Mouse (Mus musculus) gastrocnemius, adult 18-20 months (tissue): ENCODE results near the gene Rcan1. TPM values are rescaled to one million over a fixed set of nuclear protein-coding genes. Genes with fewer than 3 reads are reported as not detected.
A peak's percentile ranks its signal among the peaks of the same experiment; 100 is the strongest.

Experiments
- DNase-seq: peaks from one replicate; pipeline ENCODE4 v3.0.0; 2021; ENCODE audit warnings: low spot score
- total RNA-seq, 2 experiments: library from RNA; stranded (reverse); gene quantifications; 2 replicates each; pipeline ENCODE4 v1.2.3; 2021

Gene Rcan1
- total RNA-seq, 2 experiments from 2014 or later: 53.2 to 329 TPM

GRCm38 (mm10) chr16:92475093-92475860 is 4.6 kb upstream of the Rcan1 start:
- no peak for DNase-seq

DNA sequence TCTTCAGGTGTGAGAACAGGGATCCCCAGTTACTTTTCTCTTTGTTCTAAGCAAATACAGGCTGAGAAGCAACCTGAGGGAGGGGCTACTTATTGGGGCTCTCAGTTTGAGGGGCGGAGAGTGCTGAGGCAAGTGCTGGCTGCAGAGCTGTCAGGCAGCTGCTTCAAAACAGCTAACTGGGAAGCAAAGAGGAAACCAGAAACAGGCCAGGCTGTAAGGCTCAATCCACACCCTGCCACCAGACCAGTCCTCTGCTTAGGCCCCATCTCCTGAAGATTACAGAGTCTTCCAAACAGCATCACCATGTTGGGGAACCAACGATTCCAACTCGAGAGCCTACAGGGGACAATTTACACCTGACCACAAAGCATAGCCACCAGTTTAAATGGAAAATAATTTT is 2.2 kb upstream of the Rcan1 start:
- no peak for DNase-seq

DNA sequence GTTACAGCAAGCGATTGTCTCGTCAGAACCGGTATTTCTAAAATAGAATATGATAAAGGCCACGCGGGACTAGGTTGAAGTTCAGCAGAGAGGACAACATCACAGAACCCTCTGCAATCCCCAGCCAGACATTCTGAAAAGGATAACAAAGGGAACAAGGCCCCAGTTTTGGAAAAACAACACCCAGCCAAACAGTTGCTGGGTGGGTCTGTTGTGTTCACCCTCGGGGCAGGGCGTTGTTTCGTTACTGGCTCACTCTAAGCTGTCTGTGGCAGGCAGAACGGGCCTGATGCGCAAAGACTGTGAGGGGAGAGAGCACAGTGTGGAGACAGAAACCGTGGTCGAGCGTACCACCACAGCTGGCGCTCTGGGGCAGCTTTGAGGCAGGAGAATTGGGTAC is 2.2 kb downstream of the Rcan1 start:
- DNase-seq: peak; percentile 54

- no peak for DNase-seq
These were observed 3.6 kb downstream of the Rcan1 start for GRCm38 (mm10) chr16:92467041-92467440.

DNA sequence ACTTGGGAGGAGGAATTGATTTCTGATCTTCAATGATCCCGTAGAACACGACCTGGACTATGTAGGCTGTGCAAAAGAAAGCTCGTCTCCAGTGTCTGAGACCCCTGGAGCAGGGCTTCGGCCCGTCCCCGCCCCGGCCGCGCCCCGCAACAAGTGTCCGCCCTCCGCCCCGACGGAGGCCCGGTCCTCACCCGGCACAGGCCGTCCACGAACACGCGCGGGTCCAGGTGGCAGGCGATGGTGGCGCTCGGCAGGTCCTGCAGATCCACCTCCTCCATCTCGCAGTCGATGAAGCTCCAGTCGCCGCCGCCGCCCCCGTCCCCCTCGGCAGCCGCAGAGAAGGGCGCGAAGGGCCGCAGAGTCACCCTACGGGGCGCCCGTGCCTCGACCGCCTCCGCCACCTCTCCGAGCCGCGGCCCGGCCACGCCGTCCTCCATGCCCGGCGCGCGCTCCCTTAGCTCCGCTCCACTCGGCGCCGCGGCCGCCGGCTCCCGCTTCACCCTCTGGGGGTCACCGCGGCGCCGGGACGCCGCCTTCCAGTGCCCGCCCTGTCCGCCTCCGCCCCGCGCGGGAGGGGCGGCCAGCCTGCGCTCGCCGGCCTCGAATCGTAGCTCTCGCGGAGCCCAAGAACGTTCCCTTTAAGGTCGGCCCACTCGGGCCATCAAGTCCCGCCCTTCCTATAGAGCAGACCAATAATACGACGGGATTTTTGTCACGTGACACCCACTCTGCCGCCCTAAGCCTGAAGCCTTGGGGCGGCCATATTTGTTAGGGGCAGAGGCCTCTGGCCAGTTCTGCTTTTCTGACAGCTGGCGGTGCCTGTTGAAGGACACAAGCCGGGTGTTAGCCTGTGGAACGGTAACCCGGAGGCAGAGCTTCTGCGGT is 4.8 kb downstream of the Rcan1 start:
- peak; percentile 99 for DNase-seq

- no peak for DNase-seq
These were observed 5.4 kb downstream of the Rcan1 start for GRCm38 (mm10) chr16:92465226-92465625.

DNA sequence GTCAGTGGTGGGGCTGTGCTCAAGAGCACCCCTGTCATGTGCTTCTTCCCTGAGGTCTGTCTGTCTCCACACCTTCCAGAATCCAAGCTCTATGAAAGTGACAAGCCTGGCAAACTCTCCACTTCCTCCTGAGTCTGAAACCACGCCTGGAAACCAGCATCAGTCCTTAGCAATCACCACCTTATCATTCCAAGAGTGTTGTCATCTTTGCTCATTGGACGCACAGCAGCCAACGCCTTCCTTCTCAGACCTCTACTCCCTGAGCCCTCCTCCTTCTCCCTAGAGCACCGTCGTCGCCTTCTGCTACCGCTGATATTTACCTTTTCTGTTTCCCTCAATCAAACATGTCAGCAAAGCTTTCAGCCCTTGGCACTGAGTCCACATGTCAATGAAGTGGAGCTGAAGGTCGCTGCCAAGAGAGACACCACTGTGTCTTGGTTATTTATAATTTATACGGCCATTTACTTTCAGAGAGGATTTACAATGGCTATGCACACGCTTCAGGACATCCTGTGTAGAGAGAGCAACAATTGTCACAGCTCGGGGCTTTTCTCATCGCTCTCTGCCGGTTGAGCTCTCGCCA is 6.2 kb downstream of the Rcan1 start:
- no peak for DNase-seq

- no peak for DNase-seq
These were observed 9.3 kb downstream of the Rcan1 start for GRCm38 (mm10) chr16:92461412-92461811.

- peak; percentile 78 for DNase-seq
These were observed 13.1 kb downstream of the Rcan1 start for GRCm38 (mm10) chr16:92457594-92457993.

- no peak for DNase-seq
These were observed 14.7 kb downstream of the Rcan1 start for GRCm38 (mm10) chr16:92455969-92456368.

- DNase-seq: no peak
These were observed 15.2 kb downstream of the Rcan1 start for GRCm38 (mm10) chr16:92455488-92455887.

DNA sequence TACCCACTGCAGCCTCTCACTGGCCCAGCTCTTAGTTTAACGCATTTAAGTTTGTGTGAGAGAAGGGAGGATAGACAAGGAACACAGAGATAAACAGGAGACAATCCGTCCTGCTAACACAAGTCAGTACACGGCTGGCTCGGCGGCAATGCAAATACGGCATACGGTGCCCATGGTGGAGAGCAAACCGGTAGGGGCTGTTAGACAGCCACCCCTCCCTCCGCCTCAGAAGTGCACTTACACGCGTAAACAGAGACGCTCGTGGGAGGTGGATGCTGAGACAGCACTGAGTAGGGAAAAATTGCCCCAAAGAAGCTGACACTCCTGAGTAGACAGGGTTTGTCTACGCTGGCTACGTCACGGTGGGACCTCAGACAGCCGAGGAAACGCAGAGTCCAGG is 16.2 kb downstream of the Rcan1 start:
- DNase-seq: no peak

- no peak for DNase-seq
These were observed 16.7 kb downstream of the Rcan1 start for GRCm38 (mm10) chr16:92454002-92454401.

DNA sequence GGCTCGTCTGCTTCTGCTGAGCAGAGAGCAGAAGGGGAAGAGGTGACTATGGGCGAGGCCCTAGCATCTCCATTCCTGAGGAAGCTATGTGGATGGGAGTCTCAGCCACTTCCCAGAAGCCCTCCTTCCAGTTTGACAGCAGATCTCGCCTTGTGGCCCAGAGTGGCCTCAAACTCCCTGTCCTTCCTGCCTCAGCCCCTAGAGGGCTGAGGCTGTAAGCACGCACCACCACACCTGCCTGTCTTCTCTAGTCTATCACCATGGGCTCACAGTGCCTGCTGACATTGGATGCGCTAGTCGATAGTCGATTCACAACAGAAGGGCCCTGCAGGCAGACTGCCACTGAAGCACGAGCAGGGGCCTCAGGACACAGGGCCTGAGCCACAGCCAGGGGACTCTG is 18.1 kb downstream of the Rcan1 start:
- no peak for DNase-seq

GRCm38 (mm10) chr16:92451516-92452072 is 19.1 kb downstream of the Rcan1 start:
- no peak for DNase-seq

GRCm38 (mm10) chr16:92450331-92450730 is 20.3 kb downstream of the Rcan1 start:
- no peak for DNase-seq

- no peak for DNase-seq
These were observed 21.6 kb downstream of the Rcan1 start for GRCm38 (mm10) chr16:92449080-92449479.

GRCm38 (mm10) chr16:92445377-92445776 is 25.3 kb downstream of the Rcan1 start:
- DNase-seq: no peak

- DNase-seq: peak; percentile 80
These were observed 27.0 kb downstream of the Rcan1 start for GRCm38 (mm10) chr16:92443644-92444113.

- DNase-seq: no peak
These were observed 27.7 kb downstream of the Rcan1 start for GRCm38 (mm10) chr16:92442946-92443345.

DNA sequence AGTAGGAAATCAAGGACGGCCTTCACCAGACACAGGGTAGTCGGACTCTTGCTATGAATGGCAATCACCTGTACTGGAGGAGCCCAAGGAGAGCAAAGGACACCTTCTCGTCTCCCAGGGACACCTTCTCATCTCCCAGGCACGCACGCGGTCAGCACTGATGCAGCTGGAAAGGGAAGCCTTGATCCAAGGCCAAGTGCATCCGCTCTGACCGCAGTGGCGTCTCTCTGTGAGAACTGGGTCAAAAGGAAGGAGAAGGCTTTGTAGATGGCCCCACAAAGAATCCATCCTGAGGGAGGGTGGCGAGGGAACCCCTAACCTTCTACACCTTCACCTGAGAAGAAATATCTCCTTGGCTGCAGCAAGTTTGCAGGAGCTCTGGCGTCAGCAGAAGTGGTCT is 28.5 kb downstream of the Rcan1 start:
- DNase-seq: no peak

- DNase-seq: no peak
These were observed 29.5 kb downstream of the Rcan1 start for GRCm38 (mm10) chr16:92441203-92441602.
